Mouse (Mus musculus) stomach, embryonic 15.5 days (tissue): ENCODE results near the gene Dnah11. TPM values are rescaled to one million over a fixed set of nuclear protein-coding genes. Genes with fewer than 3 reads are reported as not detected.

Experiments used
- ATAC-seq: fragments of 200-750 bp; cut with Nextera tagmentation; 2 replicates; pipeline ENCODE4 v1.8.0; 2017; ENCODE audit warnings: low read depth, moderate number of reproducible peaks, moderate TSS enrichment; ENCODE audit not compliant: insufficient read depth, low FRiP score
- H3K27ac ChIP-seq: fragments of 300-500 bp; sonication (generic); 2 replicates; pipeline ENCODE4 v1.5.1; 2015; ENCODE audit warnings: mild to moderate bottlenecking, inconsistent platforms
- H3K27me3 ChIP-seq: fragments of 300-500 bp; sonication (generic); replicated peaks from 2 replicates; pipeline ENCODE4 v1.6.1; 2015; ENCODE audit warnings: inconsistent platforms
- H3K36me3 ChIP-seq: fragments of 300-500 bp; sonication (generic); 2 replicates; pipeline ENCODE4 v1.6.1; 2015; ENCODE audit warnings: inconsistent platforms
- H3K4me1 ChIP-seq: fragments of 300-500 bp; sonication (generic); 2 replicates; pipeline ENCODE4 v1.6.1; 2015; ENCODE audit warnings: inconsistent platforms
- H3K4me2 ChIP-seq: fragments of 300-500 bp; sonication (generic); 2 replicates; pipeline ENCODE4 v1.6.1; 2015; ENCODE audit warnings: mild to moderate bottlenecking, inconsistent platforms
- H3K4me3 ChIP-seq: fragments of 300-500 bp; sonication (generic); replicated peaks from 2 replicates; pipeline ENCODE4 v1.5.1; 2015; ENCODE audit warnings: inconsistent platforms
- H3K9ac ChIP-seq: fragments of 300-500 bp; sonication (generic); 2 replicates; pipeline ENCODE4 v1.6.1; 2015; ENCODE audit warnings: inconsistent platforms
- H3K9me3 ChIP-seq: fragments of 300-500 bp; sonication (generic); 2 replicates; pipeline ENCODE4 v1.6.1; 2016; ENCODE audit warnings: inconsistent platforms
- WGBS: fragments of 180-500 bp; shearing (Covaris S2); methylation state at CpG from one replicate; pipeline ENCODE4 v1.1.7; 2015; 5-methylcytosine and 5-hydroxymethylcytosine counted together
- polyA plus RNA-seq: library from polyadenylated mRNA; unstranded; fragments of >200 nt; fragmentation: Nextera tagmentation; extraction: Ambion mirVana; gene quantifications from 2 replicates; pipeline ENCODE4 v1.2.1, GENCODE M21; 2015

Dnah11 gene
- polyA plus RNA-seq, 1 experiment from 2014 or later, result 0.04 TPM

- H3K4me1 ChIP-seq, result no peaks in the 10 kb centered on the region
- no peak overlapping the region for H3K9ac ChIP-seq
- H3K9me3 ChIP-seq, result no peaks in the 10 kb centered on the region
- no peak overlapping the region for H3K27ac ChIP-seq
- no peak overlapping the region for H3K4me3 ChIP-seq
- no peak for ATAC-seq
- no peak overlapping the region for H3K4me2 ChIP-seq
- H3K36me3 ChIP-seq, result no peaks in the 10 kb centered on the region
- H3K27me3 ChIP-seq, result no peaks in the 10 kb centered on the region
- 94% methylated on average over 6 of the region's 6 CpGs for WGBS
These were observed 350.2 kb downstream of the Dnah11 start for GRCm38 (mm10) chr12:117848621-117849020.

GRCm38 (mm10) chr12:117844917-117845316, 353.9 kb downstream of the Dnah11 start:
- Histone ChIP-seq H3K9ac (no peak overlapping the region), H3K9me3 (no peaks in the 10 kb centered on the region), H3K36me3 (no peaks in the 10 kb centered on the region), H3K27me3 (no peaks in the 10 kb centered on the region), H3K27ac (no peak overlapping the region), H3K4me3 (peak overlapping the region; percentile 87), H3K4me1 (no peaks in the 10 kb centered on the region), H3K4me2 (peak overlapping the region; percentile 93)
- WGBS, result 34% methylated on average over 2 of the region's 2 CpGs
- no peak for ATAC-seq

- ATAC-seq, result no peak; the same call in 1 of the 2 replicates
- Histone ChIP-seq H3K36me3 (no peaks in the 10 kb centered on the region), H3K4me3 (peak overlapping the region; percentile 87), H3K9ac (peak overlapping the region; percentile 66), H3K27ac (peak overlapping the region; percentile 73), H3K4me1 (no peaks in the 10 kb centered on the region), H3K4me2 (peak overlapping the region; percentile 93), H3K9me3 (no peaks in the 10 kb centered on the region), H3K27me3 (no peaks in the 10 kb centered on the region)
- WGBS, result under 1% methylated on average over 15 of the region's 15 CpGs
These were observed 354.8 kb downstream of the Dnah11 start for GRCm38 (mm10) chr12:117844075-117844408.

- H3K4me2 ChIP-seq, result peak overlapping the region; percentile 93
- peak overlapping the region; percentile 87 for H3K4me3 ChIP-seq
- WGBS, result under 1% methylated on average over 69 of the region's 75 CpGs
- peak overlapping the region; percentile 73 for H3K27ac ChIP-seq
- H3K9ac ChIP-seq, result peak overlapping the region; percentile 66
- H3K36me3 ChIP-seq, result no peaks in the 10 kb centered on the region
- ATAC-seq, result peak; percentile 95
- no peaks in the 10 kb centered on the region for H3K9me3 ChIP-seq
- H3K27me3 ChIP-seq, result no peaks in the 10 kb centered on the region
- no peaks in the 10 kb centered on the region for H3K4me1 ChIP-seq
These were observed 355.4 kb downstream of the Dnah11 start for GRCm38 (mm10) chr12:117843302-117844074.

GRCm38 (mm10) chr12:117842676-117843075, 356.2 kb downstream of the Dnah11 start:
- no peak overlapping the region for H3K4me3 ChIP-seq
- H3K9ac ChIP-seq, result no peak overlapping the region
- ATAC-seq, result no peak
- H3K27me3 ChIP-seq, result no peaks in the 10 kb centered on the region
- H3K27ac ChIP-seq, result no peak overlapping the region
- 86% methylated on average over 1 of the region's 1 CpGs for WGBS
- peak overlapping the region; percentile 93; the same call in 1 of the 2 replicates for H3K4me2 ChIP-seq
- no peaks in the 10 kb centered on the region for H3K9me3 ChIP-seq
- no peaks in the 10 kb centered on the region for H3K36me3 ChIP-seq
- H3K4me1 ChIP-seq, result no peaks in the 10 kb centered on the region

GRCm38 (mm10) chr12:117840705-117841104, 358.1 kb downstream of the Dnah11 start:
- no peaks in the 10 kb centered on the region for H3K27me3 ChIP-seq

GRCm38 (mm10) chr12:117837376-117837775, 361.5 kb downstream of the Dnah11 start:
- Histone ChIP-seq H3K9ac (no peak overlapping the region), H3K27ac (no peak overlapping the region), H3K9me3 (no peaks in the 10 kb centered on the region), H3K4me1 (no peaks in the 10 kb centered on the region), H3K4me2 (no peak overlapping the region), H3K27me3 (no peaks in the 10 kb centered on the region), H3K36me3 (no peaks in the 10 kb centered on the region), H3K4me3 (no peak overlapping the region)
- WGBS, result 83% methylated on average over 4 of the region's 4 CpGs
- no peak for ATAC-seq

More at GRCm38 (mm10) chr12:117840705-117841104, 358.1 kb downstream of the Dnah11 start:
- H3K4me2 ChIP-seq, result no peak overlapping the region
- no peaks in the 10 kb centered on the region for H3K4me1 ChIP-seq
- H3K27ac ChIP-seq, result no peak overlapping the region
- no peak overlapping the region for H3K4me3 ChIP-seq
- H3K36me3 ChIP-seq, result no peaks in the 10 kb centered on the region
- no peak for ATAC-seq
- WGBS, result 64% methylated on average over 1 of the region's 1 CpGs
- H3K9ac ChIP-seq, result no peak overlapping the region
- H3K9me3 ChIP-seq, result no peaks in the 10 kb centered on the region

GRCm38 (mm10) chr12:117835371-117835770, 363.5 kb downstream of the Dnah11 start:
- H3K9ac ChIP-seq, result no peak overlapping the region
- no peaks in the 10 kb centered on the region for H3K4me1 ChIP-seq
- 26% methylated on average over 10 of the region's 10 CpGs for WGBS

GRCm38 (mm10) chr12:117834652-117835051, 364.2 kb downstream of the Dnah11 start:
- Histone ChIP-seq H3K27me3 (no peaks in the 10 kb centered on the region), H3K4me1 (no peaks in the 10 kb centered on the region), H3K27ac (no peak overlapping the region), H3K9ac (no peak overlapping the region), H3K36me3 (no peaks in the 10 kb centered on the region), H3K4me2 (no peak overlapping the region), H3K9me3 (no peaks in the 10 kb centered on the region), H3K4me3 (no peak overlapping the region)
- ATAC-seq, result no peak
- WGBS, result 81% methylated on average over 2 of the region's 2 CpGs

More at GRCm38 (mm10) chr12:117835371-117835770, 363.5 kb downstream of the Dnah11 start:
- Histone ChIP-seq H3K9me3 (no peaks in the 10 kb centered on the region), H3K27me3 (no peaks in the 10 kb centered on the region), H3K4me2 (no peak overlapping the region), H3K27ac (no peak overlapping the region), H3K36me3 (no peaks in the 10 kb centered on the region), H3K4me3 (no peak overlapping the region)
- ATAC-seq, result no peak

- no peaks in the 10 kb centered on the region for H3K36me3 ChIP-seq
- no peak overlapping the region for H3K4me3 ChIP-seq
- H3K4me1 ChIP-seq, result no peaks in the 10 kb centered on the region
- WGBS, result 39% methylated on average over 5 of the region's 5 CpGs
- H3K27ac ChIP-seq, result no peak overlapping the region
- H3K9ac ChIP-seq, result no peak overlapping the region
- no peaks in the 10 kb centered on the region for H3K27me3 ChIP-seq
- no peak for ATAC-seq
- no peaks in the 10 kb centered on the region for H3K9me3 ChIP-seq
- no peak overlapping the region for H3K4me2 ChIP-seq
These were observed 366.7 kb downstream of the Dnah11 start for GRCm38 (mm10) chr12:117832190-117832589.

GRCm38 (mm10) chr12:117831351-117831961, 367.4 kb downstream of the Dnah11 start:
- H3K36me3 ChIP-seq, result no peaks in the 10 kb centered on the region
- no peak overlapping the region for H3K9ac ChIP-seq
- WGBS, result 51% methylated on average over 8 of the region's 8 CpGs
- H3K4me1 ChIP-seq, result no peaks in the 10 kb centered on the region
- peak; percentile 56; the same call in 1 of the 2 replicates for ATAC-seq
- H3K4me3 ChIP-seq, result no peak overlapping the region
- H3K9me3 ChIP-seq, result no peaks in the 10 kb centered on the region
- no peak overlapping the region for H3K27ac ChIP-seq
- H3K4me2 ChIP-seq, result no peak overlapping the region
- H3K27me3 ChIP-seq, result no peaks in the 10 kb centered on the region

GRCm38 (mm10) chr12:117828350-117828749, 370.5 kb downstream of the Dnah11 start:
- H3K9me3 ChIP-seq, result no peaks in the 10 kb centered on the region
- H3K27ac ChIP-seq, result no peak overlapping the region
- H3K36me3 ChIP-seq, result no peaks in the 10 kb centered on the region
- ATAC-seq, result no peak
- no peak overlapping the region for H3K4me3 ChIP-seq
- no peaks in the 10 kb centered on the region for H3K27me3 ChIP-seq
- H3K9ac ChIP-seq, result no peak overlapping the region
- WGBS, result 38% methylated on average over 3 of the region's 3 CpGs
- no peak overlapping the region for H3K4me2 ChIP-seq
- no peaks in the 10 kb centered on the region for H3K4me1 ChIP-seq
